Mouse (Mus musculus): ENCODE measurements around the gene Psma6.
"Not testable (repeated sequence)": the region's sequence is repeated elsewhere in the genome, so short reads cannot be mapped to it uniquely, and the experiment has no call there.

Psma6 gene

DNA sequence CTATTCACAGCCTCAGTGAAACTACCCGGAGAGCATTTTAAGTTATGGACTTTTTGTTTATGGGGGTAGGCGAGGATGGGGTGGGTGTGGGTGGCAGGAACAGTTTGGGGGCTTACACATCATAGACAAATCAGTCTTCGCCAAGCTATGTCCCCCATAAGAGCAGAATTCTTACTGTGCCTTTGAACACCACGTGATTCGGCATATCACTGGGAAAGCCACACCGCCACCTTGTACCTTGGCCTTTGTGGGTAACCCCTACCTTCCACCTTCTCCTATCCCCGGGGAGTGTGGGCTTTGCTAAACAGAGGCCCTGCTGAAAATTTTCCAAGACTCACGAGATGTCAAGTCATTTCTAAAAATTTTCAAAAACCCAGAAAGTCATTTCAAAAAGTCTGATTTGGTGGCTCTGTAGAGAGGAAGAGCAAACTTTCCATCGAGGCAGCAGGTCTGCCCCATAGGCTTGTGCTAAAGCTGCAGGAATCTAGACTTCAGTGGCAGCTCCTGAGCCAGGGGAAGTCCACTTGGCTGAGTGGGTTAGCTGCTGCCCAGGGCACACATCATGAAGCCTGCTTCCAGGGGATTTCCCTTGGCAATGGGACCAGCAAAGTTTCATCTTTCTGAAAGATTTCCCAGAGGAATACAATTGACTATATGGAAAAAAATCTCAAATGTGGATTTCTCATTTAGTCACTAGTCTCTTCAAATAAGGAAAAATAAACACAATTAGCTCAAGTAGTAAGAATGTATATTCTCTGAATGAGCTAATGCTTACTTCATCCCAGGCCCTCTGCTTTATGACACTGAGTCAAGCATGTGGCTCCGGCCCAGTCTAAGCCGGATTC lies 8.9 kb downstream of the Psma6 start:
- no peak for DNase-seq (ENCODE audit: low spot score in 2 of 2)

DNA sequence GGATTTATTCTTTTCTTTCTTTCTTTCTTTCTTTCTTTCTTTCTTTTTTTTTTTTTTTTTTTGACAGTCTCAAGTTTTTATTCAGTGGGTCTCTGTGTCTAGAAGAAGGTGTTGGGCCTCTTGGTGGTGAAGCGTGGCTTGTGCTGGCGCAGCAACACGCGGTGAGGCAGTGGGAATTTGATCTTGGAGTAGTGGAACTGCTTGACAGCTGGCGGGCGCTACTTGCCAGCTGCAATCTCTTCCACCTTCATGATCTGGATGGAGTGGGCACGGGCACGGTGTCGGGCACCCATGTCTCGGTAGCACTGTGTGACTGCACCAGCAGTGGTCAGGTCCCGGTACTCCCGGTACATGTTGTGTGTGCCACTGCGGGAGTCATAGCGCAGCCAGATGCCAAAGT lies 11.6 kb downstream of the Psma6 start:
- not testable (repeated sequence) for DNase-seq (ENCODE audit: low spot score in 2 of 2)

DNA sequence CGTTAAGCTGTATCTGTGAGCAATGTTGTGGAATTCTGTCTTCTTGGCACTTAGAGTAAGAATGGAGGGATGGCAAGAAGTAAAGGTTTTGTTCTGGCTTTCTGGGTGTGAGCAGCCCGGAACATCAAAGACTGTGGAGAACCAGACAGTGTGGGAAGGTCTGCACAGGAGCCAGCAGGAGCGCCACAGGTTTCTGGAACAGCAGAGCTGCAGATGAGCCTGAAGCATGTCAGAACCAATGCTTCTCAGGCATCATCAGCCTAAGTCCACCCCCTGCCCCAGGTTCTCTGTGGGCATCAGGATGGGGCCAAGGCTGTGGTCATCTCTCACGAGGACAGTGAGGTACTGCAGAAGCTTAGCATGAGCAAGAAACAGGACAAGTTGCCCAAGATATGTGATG lies 12.5 kb downstream of the Psma6 start:
- no peak for DNase-seq (ENCODE audit: low spot score in 2 of 2)

DNA sequence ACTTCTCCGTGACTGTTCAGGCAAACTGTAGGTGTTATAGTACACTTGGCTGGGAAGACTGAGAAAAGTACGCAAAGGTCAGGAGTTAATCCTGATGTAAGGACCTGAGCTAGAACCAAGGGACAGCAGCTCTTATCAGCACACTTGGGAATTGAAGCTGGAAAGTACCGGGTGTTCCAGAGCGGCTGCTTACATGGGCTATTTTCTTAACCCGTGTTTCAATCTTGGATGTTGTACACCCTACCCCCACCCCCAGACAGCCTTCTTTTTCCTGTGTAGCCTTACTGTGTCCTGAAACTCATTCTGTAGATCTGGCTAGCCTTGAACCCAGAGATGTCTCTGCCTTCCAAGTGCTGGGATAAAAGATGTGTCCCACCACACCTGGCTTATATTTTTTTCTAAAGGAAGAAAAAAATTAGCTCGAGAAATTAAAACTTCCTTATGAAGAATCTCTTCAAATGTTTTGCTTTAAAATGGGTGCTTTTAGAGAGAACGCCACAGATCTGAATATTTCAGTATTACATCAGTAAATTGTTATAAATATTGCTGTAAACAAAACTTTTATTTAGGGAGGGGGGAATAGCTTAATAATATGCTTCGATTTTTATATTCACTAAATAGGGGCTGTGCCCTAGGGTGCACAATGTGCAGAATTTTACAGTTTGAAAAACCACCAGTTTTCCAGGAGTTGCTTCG lies 13.7 kb downstream of the Psma6 start:
- no peak for DNase-seq (ENCODE audit: low spot score in 2 of 2)

DNA sequence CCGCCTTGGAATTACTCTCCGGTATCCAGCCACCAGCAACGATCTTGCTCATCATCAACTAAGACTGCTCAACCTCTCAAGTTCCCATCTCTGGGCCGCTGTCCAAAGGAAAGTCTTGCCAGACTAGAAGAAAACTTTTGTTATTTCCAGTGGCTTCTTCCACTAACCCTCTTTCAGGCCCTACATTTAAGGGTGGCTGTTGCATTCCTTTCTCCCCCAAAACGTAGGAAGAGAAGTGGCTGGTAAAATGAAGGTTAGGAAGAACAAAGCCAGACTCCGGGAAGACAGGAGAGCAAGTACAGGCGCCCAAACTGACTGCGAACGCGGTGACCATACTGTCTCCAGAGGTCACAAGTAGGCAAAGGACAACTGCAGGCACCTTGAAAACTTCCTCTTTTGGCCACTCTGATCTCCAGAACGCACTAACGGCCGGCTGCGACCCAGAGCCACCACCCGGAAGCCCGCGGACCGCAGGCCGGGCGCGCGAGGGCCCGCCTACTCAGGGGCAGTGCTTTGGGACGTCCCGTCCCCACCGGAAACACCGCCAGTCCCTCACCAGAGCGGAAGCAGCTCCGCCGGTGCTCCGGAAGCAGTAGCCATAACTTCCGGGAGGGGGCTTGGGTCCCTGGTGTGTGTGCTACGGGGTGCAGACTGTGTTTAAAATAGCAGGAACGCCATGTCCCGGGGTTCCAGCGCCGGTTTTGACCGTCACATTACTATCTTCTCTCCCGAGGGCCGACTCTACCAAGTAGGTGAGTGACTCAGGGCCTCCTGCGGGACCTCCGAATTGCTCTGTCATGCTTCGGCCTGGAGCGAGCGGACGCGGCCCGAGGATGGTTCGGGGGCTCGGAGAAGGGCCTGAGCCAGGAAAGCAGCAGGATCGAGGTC lies 14.5 kb downstream of the Psma6 start:
- DNase-seq (ENCODE audit: low spot score in 2 of 2), result peak; percentile 89

DNA sequence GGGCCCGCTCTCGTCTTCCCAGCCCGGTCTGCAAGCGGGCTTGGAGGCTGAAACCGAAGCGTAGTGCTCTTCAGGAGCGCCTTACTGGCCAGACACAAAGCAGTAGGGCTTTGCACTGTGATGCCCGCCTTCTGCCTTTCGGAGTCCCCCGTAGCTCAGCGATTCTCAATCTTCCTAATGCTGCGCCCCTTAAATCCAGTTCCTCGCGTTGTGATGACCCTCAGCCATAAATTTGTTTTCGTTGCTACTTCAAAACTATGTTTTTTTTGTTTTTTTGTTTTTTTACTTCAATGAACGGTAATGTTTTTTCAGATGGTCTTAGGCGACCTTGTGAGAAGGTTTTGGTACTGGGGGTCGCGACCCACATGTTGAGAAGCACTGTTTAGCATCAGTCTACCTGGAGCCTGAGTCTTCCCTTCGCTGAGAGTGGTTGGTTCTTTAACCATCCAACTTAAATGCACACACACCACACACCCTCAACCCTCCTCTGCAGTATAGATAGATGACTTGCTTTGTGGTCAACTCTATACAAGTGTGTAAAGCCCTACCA lies 15.2 kb downstream of the Psma6 start:
- DNase-seq (ENCODE audit: low spot score in 2 of 2), result no peak

DNA sequence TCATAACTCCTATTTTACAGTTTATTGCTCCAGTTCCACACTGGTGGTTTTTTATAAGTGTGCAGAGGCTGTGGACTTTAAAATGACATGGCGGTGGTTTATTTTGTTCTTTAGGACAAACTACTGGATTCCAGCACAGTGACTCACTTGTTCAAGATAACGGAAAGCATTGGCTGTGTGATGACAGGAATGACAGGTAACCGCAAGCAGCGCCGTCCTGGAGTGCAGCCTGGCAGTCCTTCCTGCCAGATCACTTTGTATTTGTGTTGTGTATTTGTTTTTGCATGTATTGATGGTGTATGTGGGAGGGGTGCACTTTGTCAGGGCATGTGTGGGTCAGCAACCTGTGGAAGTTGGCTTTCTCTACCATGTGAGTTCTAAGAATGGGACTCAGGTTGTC lies 23.9 kb downstream of the Psma6 start:
- no peak for DNase-seq (ENCODE audit: low spot score in 2 of 2)

DNA sequence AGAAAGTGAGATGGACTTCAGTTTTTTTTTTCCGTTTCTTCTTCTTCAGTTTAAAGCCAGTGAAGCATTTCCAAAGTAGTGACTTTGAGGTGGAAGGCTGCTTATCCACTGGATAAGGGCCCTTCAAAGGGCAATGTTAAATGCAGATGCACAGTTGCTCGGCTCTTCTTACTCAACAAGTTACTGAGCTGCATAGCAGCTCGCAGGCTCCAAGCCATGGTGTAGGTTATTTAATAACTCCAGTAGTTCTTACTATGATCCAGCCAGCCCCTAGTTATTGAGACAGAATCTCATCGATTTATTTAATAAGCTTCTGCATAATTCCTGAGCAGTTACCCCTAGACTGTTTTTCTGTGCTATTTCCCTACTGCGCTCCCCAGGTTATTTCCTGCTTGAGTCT lies 31.2 kb downstream of the Psma6 start:
- no peak for DNase-seq (ENCODE audit: low spot score in 2 of 2)

DNA sequence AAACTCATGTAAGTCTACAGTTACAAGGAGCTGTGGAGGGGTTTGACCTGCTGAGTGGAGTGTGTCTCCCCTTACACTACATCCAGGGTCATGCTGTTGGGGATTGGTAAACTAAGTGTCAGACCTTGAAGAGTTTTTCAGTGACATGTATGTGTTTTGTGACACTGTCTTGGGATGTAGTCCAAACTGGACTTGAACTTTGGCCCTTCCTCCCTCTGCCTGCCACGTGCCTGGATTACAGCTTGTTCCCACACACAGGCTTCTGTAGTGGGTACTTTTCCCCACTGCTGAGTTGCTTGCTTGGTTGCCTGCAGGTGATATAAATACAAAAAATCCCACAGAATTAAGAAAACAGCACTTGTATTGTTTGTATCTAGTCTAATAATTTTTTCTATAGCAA lies 31.7 kb downstream of the Psma6 start:
- no peak for DNase-seq (ENCODE audit: low spot score in 2 of 2)

DNA sequence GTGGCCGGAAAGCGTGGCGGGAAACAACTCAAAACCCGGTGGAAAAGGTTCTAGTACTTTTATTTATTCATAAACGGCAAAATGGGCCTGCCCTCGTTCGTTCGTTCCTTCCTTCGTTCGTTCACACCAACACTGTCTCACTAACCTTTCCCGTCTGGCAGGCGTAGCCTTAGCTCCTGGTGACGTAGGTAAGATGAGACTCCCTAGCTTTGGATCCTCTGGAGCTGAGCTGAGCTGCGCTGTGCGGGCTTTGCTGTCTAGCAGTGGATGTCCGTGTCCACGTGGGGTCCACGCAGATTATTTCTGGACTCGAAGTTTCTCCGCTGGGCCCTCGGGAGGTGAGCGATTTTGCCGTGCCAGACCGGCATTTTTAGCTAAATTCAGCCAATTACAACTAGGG lies 36.2 kb downstream of the Psma6 start:
- no peak for DNase-seq (ENCODE audit: low spot score in 2 of 2)

DNA sequence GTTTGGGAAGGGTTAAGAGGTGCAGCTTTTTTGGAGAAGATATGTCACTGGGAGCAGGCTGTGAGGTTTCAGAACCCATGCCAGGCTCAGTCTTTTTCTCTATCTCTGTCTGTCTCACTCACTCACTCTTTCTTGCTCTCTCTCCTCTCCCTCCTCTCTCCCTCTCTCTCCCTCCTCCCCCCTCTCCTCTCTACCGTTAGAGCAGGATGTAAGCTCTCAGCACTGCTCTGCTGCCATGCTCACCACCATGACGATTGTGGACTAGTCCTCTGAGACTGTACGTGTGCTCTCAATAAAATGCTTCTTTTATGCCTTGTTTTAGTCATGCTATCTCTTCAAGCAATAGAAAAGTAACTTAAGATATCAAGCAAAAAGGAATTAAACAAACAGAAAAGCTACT lies 38.0 kb downstream of the Psma6 start:
- DNase-seq (ENCODE audit: low spot score in 2 of 2), result no peak

DNA sequence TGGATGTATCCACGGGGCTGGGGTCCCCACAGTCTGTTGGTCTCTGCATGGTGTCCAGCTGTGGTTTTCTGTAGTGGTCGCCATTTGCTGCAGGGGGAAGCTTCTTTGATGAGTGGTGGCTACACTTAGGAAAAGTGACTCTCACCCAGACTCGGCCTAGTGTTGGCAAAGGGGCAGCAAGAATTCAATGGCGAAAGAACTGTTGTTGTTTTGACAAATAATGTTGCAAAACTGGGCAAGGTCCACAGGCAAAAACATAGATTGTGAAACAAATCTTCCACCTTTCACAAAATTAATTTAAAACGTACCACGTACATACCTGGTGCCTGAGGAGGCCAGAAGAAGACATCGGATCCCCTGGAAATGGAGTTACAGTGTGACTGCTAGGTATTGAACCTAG lies 42.3 kb downstream of the Psma6 start:
- DNase-seq (ENCODE audit: low spot score in 2 of 2), result no peak

DNA sequence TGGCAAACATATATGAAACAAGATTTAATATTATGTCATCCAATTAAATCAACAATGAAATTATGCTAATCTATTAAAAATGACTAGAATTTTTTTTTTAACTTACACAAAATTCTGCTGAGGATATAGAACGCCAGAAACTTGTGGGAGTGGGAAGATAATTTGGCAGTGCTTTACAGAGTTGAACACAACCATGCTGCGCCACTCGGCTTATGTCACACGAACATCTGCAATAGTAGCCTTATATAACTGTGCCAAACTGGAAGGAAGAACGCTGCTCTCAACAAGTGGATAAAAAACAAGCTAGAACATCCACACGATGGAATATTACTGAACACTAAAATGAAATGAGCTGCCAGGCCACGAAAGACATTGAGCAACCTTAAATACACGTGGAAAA lies 45.2 kb downstream of the Psma6 start:
- no peak for DNase-seq (ENCODE audit: low spot score in 2 of 2)

DNA sequence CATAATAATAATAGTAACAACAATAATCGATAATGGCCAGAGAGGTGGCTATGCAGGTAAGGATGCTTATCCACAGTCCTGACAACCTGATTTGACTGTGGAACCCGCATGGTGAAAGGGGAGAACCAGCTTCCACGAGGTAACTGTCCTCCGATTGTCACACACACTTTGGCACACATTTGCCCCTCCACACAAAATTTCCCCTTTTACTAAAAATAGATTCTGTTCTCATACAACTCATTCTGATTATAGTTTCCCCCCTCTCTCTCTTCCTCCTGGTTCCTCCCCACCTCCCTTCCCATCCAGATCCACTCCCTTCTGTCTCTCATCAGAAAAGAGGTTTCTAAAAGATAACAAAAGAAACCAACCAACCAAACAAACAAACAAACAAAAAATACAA lies 45.9 kb downstream of the Psma6 start:
- DNase-seq (ENCODE audit: low spot score in 2 of 2), result no peak

DNA sequence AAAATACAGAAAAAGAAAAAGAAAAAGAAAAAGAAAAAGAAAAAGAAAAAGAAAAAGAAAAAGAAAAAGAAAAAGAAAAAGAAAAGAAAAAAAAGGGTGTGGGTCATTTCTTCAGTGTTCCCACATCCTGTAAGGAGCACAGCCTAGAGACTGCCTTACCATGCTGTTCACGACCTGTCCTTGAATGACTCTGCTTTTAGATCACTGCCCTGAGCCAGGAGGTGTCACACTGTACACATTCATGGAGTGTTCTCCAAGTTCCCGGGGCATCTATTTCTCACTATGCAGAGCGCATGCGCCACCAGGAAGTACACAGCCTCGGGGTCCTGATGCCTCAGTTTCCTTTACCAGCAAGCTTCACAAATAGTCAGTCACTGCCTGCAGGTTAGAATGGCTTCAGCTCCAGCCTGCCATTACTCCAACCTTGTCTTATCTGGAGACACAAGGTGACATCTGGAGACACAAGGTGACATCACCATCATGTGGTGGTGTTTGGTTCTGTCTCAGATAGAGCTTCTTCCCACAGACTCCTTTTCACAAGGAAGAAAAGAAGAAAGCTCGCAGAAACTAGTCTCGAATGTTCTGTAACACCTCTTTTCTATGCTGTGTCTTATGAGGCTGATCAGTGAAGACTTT lies 48.4 kb downstream of the Psma6 start:
- no peak for DNase-seq (ENCODE audit: low spot score in 2 of 2)

DNA sequence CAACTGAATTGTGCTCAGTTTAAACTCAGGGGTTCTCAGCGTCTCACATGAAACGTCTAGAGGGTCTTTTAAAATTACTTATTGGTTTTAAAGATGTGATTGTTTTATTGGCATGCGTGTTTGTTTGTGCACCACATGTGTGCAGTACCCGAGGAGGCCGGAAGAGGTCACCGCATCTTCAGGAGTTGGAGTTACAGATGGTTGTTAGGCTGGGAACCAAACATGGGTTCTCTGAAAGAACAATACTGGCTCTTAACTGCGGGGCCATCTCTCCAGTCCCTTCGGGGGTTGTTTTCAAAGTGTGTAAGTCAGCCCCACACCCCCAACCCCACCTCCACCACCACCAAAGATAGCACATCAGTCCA lies 48.9 kb downstream of the Psma6 start:
- DNase-seq (ENCODE audit: low spot score in 2 of 2), result no peak

DNA sequence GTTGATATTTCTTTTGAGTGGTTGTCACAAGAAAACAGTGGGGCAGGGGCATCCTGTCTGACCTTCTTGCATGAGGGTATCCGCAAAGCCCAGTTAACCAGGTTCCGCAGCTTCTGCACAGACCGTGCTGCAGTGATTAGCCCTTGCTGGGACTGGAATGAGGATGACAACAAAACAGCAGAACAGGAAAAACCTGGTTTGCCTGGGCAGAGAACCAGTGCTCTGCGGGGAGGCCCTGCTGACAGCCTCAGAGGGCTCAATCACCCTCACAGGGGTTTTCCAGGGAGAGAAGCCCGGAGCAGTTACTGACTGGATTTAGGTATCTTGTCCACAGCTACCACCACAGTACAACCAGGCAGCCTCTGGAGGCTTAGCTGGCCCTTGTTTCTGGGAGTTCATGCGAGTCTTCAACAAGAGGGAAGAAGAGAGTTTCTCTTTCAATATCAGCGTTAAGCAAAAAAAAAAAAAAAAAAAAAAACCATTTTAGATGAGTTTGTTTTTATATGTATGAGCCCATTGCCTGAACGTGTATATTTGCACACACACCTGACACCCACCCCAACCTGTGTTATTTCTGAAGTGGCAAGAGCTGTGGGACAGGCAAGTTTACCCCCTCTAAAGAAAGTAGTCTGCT lies 49.9 kb downstream of the Psma6 start:
- no peak for DNase-seq (ENCODE audit: low spot score in 2 of 2)

DNA sequence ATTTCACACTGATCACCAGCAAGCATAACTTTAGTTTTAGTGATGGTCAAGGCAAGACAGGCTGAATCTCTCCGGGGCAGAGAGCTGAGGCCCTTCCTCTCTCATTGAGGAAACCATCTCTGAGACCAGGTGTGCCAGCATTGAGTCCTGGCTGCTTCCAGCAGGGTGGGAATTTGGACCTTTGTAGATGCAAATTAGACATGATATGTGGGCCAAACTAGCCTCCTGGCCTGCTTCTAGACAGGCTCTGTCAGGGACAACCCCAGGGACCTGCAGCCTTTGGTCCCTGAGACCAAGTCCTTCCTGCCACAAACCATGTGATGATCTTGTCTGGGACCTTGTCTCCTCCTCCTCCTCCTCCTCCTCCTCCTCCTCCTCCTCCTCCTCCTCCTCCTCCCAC lies 51.1 kb downstream of the Psma6 start:
- no peak for DNase-seq (ENCODE audit: low spot score in 2 of 2)

DNA sequence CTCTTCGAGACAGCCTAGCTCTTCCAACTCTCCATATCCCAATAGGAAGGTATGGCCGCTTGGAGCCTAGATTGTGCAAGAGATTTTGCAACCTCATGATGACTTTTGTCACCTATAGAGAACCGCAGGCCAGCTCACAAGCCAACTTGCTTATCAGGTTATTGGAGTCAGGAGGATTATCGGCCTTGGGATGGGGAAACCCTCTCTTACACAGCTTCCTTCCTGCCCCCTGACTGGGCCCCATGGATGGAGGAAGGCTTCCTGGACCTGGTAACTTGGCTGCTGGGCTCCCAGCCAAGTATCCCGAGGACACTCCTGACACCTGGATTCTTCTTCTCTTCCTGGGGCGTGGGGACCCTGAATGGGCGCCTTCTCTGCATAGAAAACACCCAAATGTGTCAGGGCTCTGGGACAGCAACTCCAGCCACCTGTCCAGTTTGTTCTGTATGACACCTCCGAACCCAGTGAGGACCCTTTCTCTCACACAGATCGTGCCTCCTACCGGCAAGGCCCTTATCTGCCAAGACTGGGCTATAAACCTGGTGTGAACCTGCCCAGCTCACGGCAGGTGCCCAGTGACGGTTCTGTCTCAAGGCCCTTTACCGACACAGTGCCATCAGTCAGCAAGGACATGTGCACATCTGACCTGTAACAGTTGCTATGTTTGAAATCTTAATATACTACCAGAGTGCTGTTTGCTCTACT lies 53.3 kb downstream of the Psma6 start:
- no peak for DNase-seq (ENCODE audit: low spot score in 2 of 2)

DNA sequence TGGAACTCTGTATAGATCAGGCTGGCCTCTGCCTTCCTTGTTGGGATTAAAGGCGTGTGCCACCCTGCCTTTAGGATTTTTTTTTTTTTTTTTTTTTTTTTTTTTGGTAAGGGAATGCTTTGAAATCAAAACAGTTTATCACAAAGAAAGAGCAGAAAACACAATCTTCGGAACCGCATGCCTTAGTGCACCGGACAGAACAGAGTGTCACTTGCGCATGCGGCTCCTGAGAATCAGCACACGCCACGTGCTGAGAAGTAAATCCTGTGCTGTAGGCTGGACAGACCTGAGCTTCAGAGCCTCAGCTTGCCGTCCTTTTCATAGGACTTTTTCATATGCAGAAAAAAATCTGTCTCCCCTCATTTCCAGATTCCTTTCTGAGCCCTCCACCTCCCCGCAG lies 54.0 kb downstream of the Psma6 start:
- DNase-seq (ENCODE audit: low spot score in 2 of 2), result no peak
